Mouse (Mus musculus) embryonic fibroblast, embryonic 13.5 days (primary cell): ENCODE results near the gene Ift27.

Source experiments
- CTCF ChIP-seq: IDR thresholded peaks from 2 replicates; pipeline ENCODE4 v1.5.1; 2011; ENCODE audit warnings: mild to moderate bottlenecking, control low read depth, low read length, moderate library complexity, borderline replicate concordance; ENCODE audit not compliant: insufficient read depth
- POLR2A ChIP-seq: IDR thresholded peaks from 2 replicates; pipeline ENCODE4 v1.6.1; 2011; ENCODE audit warnings: low read depth, mild to moderate bottlenecking, control low read depth, low read length, moderate library complexity

- no peak for TF ChIP-seq CTCF
- no peak for TF ChIP-seq POLR2A
Measured at GRCm38 (mm10) chr15:78165292-78165691, 8.6 kb downstream of the Ift27 start.
